Mouse (Mus musculus): Measurements from ENCODE around the gene Gm43552. TPM values are rescaled to one million over a fixed set of nuclear protein-coding genes. Genes with fewer than 3 reads are reported as not detected.

The Gm43552 gene
- not detected in 2 replicates for polyA plus RNA-seq (2012; rRNA removed)
- not detected in 2 replicates for polyA plus RNA-seq (2014; fragmentation: Nextera tagmentation; extraction: Ambion mirVana)

GRCm38 (mm10) chr5:65492716-65493531 lies at the start of gene Gm43552:
Gene Gm43552, minus strand, starts transcription at chr5:65492833.
- peak within 1 kb of the TSS; percentile 83 for H3K4me2 ChIP-seq (replicated peaks; ENCODE audit: low read depth, low read length, severe bottlenecking)
- no peaks in the 10 kb centered on the region for H3K36me3 ChIP-seq (ENCODE audit: control insufficient read depth, insufficient read depth, low read length)
- peak; percentile 91 for DNase-seq (ENCODE audit: low spot score)
- H3K4me1 ChIP-seq (ENCODE audit: control insufficient read depth, insufficient read depth, low read length): peaks cover 18% of the 10 kb centered on the region
- peak; percentile 94 for ATAC-seq (ENCODE audit: low FRiP score, low read depth)
- H3K9me3 ChIP-seq (ENCODE audit: control insufficient read depth, low read length): no peaks in the 10 kb centered on the region
- no peaks in the 10 kb centered on the region for H3K27me3 ChIP-seq (ENCODE audit: control insufficient read depth, insufficient read depth, low read length)
- peak within 1 kb of the TSS; percentile 91 for H3K9ac ChIP-seq (ENCODE audit: low read depth, low read length, severe bottlenecking)
- H3K4me3 ChIP-seq (replicated peaks; ENCODE audit: low read length): peak within 1 kb of the TSS; percentile 81
- WGBS: under 1% methylated on average over 56 of the region's 69 CpGs
- peak within 1 kb of the TSS; percentile 91 for H3K27ac ChIP-seq (replicated peaks; ENCODE audit: low read depth, low read length)
- peak; percentile 25; the same call in 1 of the 2 replicates for TF ChIP-seq POLR2A (IDR thresholded peaks at IDR 0.05; ENCODE audit: borderline replicate concordance, extremely low read depth, insufficient read depth, insufficient read length)

- 85% methylated on average over 3 of the region's 3 CpGs for WGBS
- peaks cover 4% of the 10 kb centered on the region for H3K4me1 ChIP-seq (ENCODE audit: control insufficient read depth, insufficient read depth, low read length)
- ATAC-seq (ENCODE audit: low FRiP score, low read depth) (no peak), DNase-seq (ENCODE audit: low spot score) (no peak)
- TF ChIP-seq POLR2A (IDR thresholded peaks at IDR 0.05; ENCODE audit: borderline replicate concordance, extremely low read depth, insufficient read depth, insufficient read length): no peak
- no peaks in the 10 kb centered on the region for H3K9me3 ChIP-seq (ENCODE audit: control insufficient read depth, low read length)
- H3K4me3 ChIP-seq (replicated peaks; ENCODE audit: low read length): no peak overlapping the region
- H3K4me2 ChIP-seq (replicated peaks; ENCODE audit: low read depth, low read length, severe bottlenecking): no peak overlapping the region
- H3K27me3 ChIP-seq (ENCODE audit: control insufficient read depth, insufficient read depth, low read length): no peaks in the 10 kb centered on the region
- no peak overlapping the region for H3K9ac ChIP-seq (ENCODE audit: low read depth, low read length, severe bottlenecking)
- H3K27ac ChIP-seq (replicated peaks; ENCODE audit: low read depth, low read length): no peak overlapping the region
- peaks cover 5% of the 10 kb centered on the region for H3K36me3 ChIP-seq (ENCODE audit: control insufficient read depth, insufficient read depth, low read length)
Observed at GRCm38 (mm10) chr5:65541889-65542288, 49.3 kb upstream of the Gm43552 start.

- no peak for TF ChIP-seq POLR2A (IDR thresholded peaks at IDR 0.05; ENCODE audit: borderline replicate concordance, extremely low read depth, insufficient read depth, insufficient read length)
- H3K9me3 ChIP-seq (ENCODE audit: control insufficient read depth, low read length): no peaks in the 10 kb centered on the region
- H3K4me1 ChIP-seq (ENCODE audit: control insufficient read depth, insufficient read depth, low read length): peaks cover 7% of the 10 kb centered on the region
- H3K9ac ChIP-seq (ENCODE audit: low read depth, low read length, severe bottlenecking): no peak overlapping the region
- 95% methylated on average over 3 of the region's 3 CpGs for WGBS
- DNase-seq (ENCODE audit: low spot score) (no peak), ATAC-seq (ENCODE audit: low FRiP score, low read depth) (no peak)
- no peak overlapping the region for H3K27ac ChIP-seq (replicated peaks; ENCODE audit: low read depth, low read length)
- H3K4me3 ChIP-seq (replicated peaks; ENCODE audit: low read length): no peak overlapping the region
- H3K27me3 ChIP-seq (ENCODE audit: control insufficient read depth, insufficient read depth, low read length): no peaks in the 10 kb centered on the region
- H3K4me2 ChIP-seq (replicated peaks; ENCODE audit: low read depth, low read length, severe bottlenecking): no peak overlapping the region
- H3K36me3 ChIP-seq (ENCODE audit: control insufficient read depth, insufficient read depth, low read length): peaks cover 5% of the 10 kb centered on the region
Observed at GRCm38 (mm10) chr5:65539786-65540185, 47.2 kb upstream of the Gm43552 start.

GRCm38 (mm10) chr5:65538829-65539228 lies 46.2 kb upstream of the Gm43552 start:
- H3K4me1 ChIP-seq (ENCODE audit: control insufficient read depth, insufficient read depth, low read length): peaks cover 7% of the 10 kb centered on the region
- H3K9ac ChIP-seq (ENCODE audit: low read depth, low read length, severe bottlenecking): no peak overlapping the region
- no peaks in the 10 kb centered on the region for H3K27me3 ChIP-seq (ENCODE audit: control insufficient read depth, insufficient read depth, low read length)
- H3K9me3 ChIP-seq (ENCODE audit: control insufficient read depth, low read length): no peaks in the 10 kb centered on the region
- peak overlapping the region; percentile 3 for H3K4me3 ChIP-seq (replicated peaks; ENCODE audit: low read length)
- H3K36me3 ChIP-seq (ENCODE audit: control insufficient read depth, insufficient read depth, low read length): peaks cover 5% of the 10 kb centered on the region
- TF ChIP-seq POLR2A (IDR thresholded peaks at IDR 0.05; ENCODE audit: borderline replicate concordance, extremely low read depth, insufficient read depth, insufficient read length): no peak
- WGBS: 48% methylated on average over 4 of the region's 4 CpGs
- H3K27ac ChIP-seq (replicated peaks; ENCODE audit: low read depth, low read length): no peak overlapping the region
- no peak for DNase-seq (ENCODE audit: low spot score)
- no peak for ATAC-seq (ENCODE audit: low FRiP score, low read depth)
- H3K4me2 ChIP-seq (replicated peaks; ENCODE audit: low read depth, low read length, severe bottlenecking): peak overlapping the region; percentile 27

GRCm38 (mm10) chr5:65538121-65538520 lies 45.5 kb upstream of the Gm43552 start:
- TF ChIP-seq POLR2A (IDR thresholded peaks at IDR 0.05; ENCODE audit: borderline replicate concordance, extremely low read depth, insufficient read depth, insufficient read length): no peak
- no peak for ATAC-seq (ENCODE audit: low FRiP score, low read depth)
- peak overlapping the region; percentile 72 for H3K4me3 ChIP-seq (replicated peaks; ENCODE audit: low read length)
- peak overlapping the region; percentile 98 for H3K27ac ChIP-seq (replicated peaks; ENCODE audit: low read depth, low read length)
- H3K9me3 ChIP-seq (ENCODE audit: control insufficient read depth, low read length): no peaks in the 10 kb centered on the region
- peak overlapping the region; percentile 67 for H3K4me2 ChIP-seq (replicated peaks; ENCODE audit: low read depth, low read length, severe bottlenecking)
- H3K4me1 ChIP-seq (ENCODE audit: control insufficient read depth, insufficient read depth, low read length): peaks cover 7% of the 10 kb centered on the region
- WGBS: 0% methylated on average over 4 of the region's 4 CpGs
- H3K9ac ChIP-seq (ENCODE audit: low read depth, low read length, severe bottlenecking): peak overlapping the region; percentile 93
- no peaks in the 10 kb centered on the region for H3K36me3 ChIP-seq (ENCODE audit: control insufficient read depth, insufficient read depth, low read length)
- no peak for DNase-seq (ENCODE audit: low spot score)
- no peaks in the 10 kb centered on the region for H3K27me3 ChIP-seq (ENCODE audit: control insufficient read depth, insufficient read depth, low read length)
